Mouse (Mus musculus) C2C12 (cell line): ENCODE data around the gene Ppp1r2. TPM values are rescaled to one million over a fixed set of nuclear protein-coding genes. Genes with fewer than 3 reads are reported as not detected.

ENCODE experiments used
- H3K27me3 ChIP-seq: one replicate; pipeline ENCODE4 v1.6.1; 2011; ENCODE audit not compliant: control insufficient read depth, insufficient read depth, insufficient read length
- H3K36me3 ChIP-seq: one replicate; pipeline ENCODE4 v1.6.1; 2011; ENCODE audit not compliant: control insufficient read depth, insufficient read depth
- H3K4me3 ChIP-seq: one replicate; pipeline ENCODE4 v1.5.1; 2011; ENCODE audit warnings: mild to moderate bottlenecking, control low read depth; ENCODE audit not compliant: poor library complexity, insufficient read depth, severe bottlenecking
- H3K79me2 ChIP-seq: one replicate; pipeline ENCODE4 v1.6.1; 2011; ENCODE audit not compliant: control insufficient read depth, insufficient read depth
- H3K79me3 ChIP-seq: one replicate; pipeline ENCODE4 v1.6.1; 2011; ENCODE audit warnings: low read depth, control low read depth
- H3ac ChIP-seq: one replicate; pipeline ENCODE3; 2011; ENCODE audit warnings: low read depth; ENCODE audit not compliant: control insufficient read depth, insufficient read length
- CEBPB ChIP-seq: IDR thresholded peaks from one replicate; pipeline ENCODE4 v1.6.1; 2011; ENCODE audit warnings: low read depth, mild to moderate bottlenecking, control low read depth, moderate library complexity
- CTCF ChIP-seq: IDR thresholded peaks from one replicate; pipeline ENCODE4 v1.5.1; 2011; ENCODE audit not compliant: control insufficient read depth, insufficient read depth, insufficient read length
- FOSL1 ChIP-seq: IDR thresholded peaks from one replicate; pipeline ENCODE4 v1.8.0; 2011; ENCODE audit warnings: mild to moderate bottlenecking, low read length; ENCODE audit not compliant: poor library complexity, insufficient read depth, severe bottlenecking
- MAX ChIP-seq: IDR thresholded peaks from one replicate; pipeline ENCODE4 v1.6.1; 2011; ENCODE audit warnings: mild to moderate bottlenecking, control low read depth
- MYOD1 ChIP-seq: IDR thresholded peaks from one replicate; pipeline ENCODE4 v1.6.1; 2011; ENCODE audit warnings: low read depth; ENCODE audit not compliant: control insufficient read depth, insufficient read length
- MYOG ChIP-seq: IDR thresholded peaks from one replicate; pipeline ENCODE4 v1.6.1; 2011; ENCODE audit not compliant: control insufficient read depth, insufficient read length; ENCODE audit errors: extremely low read depth
- USF1 ChIP-seq: IDR thresholded peaks from one replicate; pipeline ENCODE4 v1.6.1; 2011; ENCODE audit warnings: low read depth, mild to moderate bottlenecking, control low read depth, moderate library complexity
- polyA plus RNA-seq: library from polyadenylated mRNA; unstranded; fragments of >200 nt; fragmentation: generic; extraction: Trizol; gene quantifications from one replicate; pipeline ENCODE4 v1.2.1, GENCODE M21; 2012; ENCODE audit warnings: missing spikeins

Gene Ppp1r2
- polyA plus RNA-seq, 1 experiment: 39.9 TPM

GRCm38 (mm10) chr16:31234808-31235456 is 40.1 kb downstream of the Ppp1r2 start:
- Histone ChIP-seq H3K27me3 (no peaks in the 10 kb centered on the region), H3K79me2 (no peaks in the 10 kb centered on the region), H3K36me3 (no peaks in the 10 kb centered on the region), H3ac (no peak overlapping the region), H3K4me3 (no peak overlapping the region), H3K79me3 (no peaks in the 10 kb centered on the region)
- TF ChIP-seq MAX (no peak), MYOD1 (no peak), USF1 (no peak), CEBPB (no peak), CTCF (no peak), FOSL1 (no peak), MYOG (no peak)

GRCm38 (mm10) chr16:31234356-31234755 is 40.7 kb downstream of the Ppp1r2 start:
- Histone ChIP-seq H3ac (no peak overlapping the region), H3K79me3 (no peaks in the 10 kb centered on the region), H3K36me3 (no peaks in the 10 kb centered on the region), H3K27me3 (no peaks in the 10 kb centered on the region), H3K79me2 (no peaks in the 10 kb centered on the region), H3K4me3 (no peak overlapping the region)
- no peak for TF ChIP-seq USF1
- TF ChIP-seq MAX: no peak
- TF ChIP-seq CEBPB: no peak
- TF ChIP-seq FOSL1: no peak
- no peak for TF ChIP-seq CTCF
- TF ChIP-seq MYOD1: no peak
- no peak for TF ChIP-seq MYOG

GRCm38 (mm10) chr16:31233541-31234339 is 41.3 kb downstream of the Ppp1r2 start:
- Histone ChIP-seq H3K36me3 (no peaks in the 10 kb centered on the region), H3K27me3 (no peaks in the 10 kb centered on the region), H3ac (no peak overlapping the region), H3K79me3 (no peaks in the 10 kb centered on the region), H3K79me2 (no peaks in the 10 kb centered on the region), H3K4me3 (no peak overlapping the region)
- TF ChIP-seq USF1 (peak; percentile 98), MYOG (no peak), CEBPB (peak; percentile 77), CTCF (no peak), FOSL1 (peak; percentile 18), MAX (peak; percentile 97)

- TF ChIP-seq MAX: no peak
- TF ChIP-seq MYOD1: peak; percentile 42
- no peak for TF ChIP-seq MYOG
- TF ChIP-seq CEBPB: no peak
- TF ChIP-seq CTCF: no peak
- no peak for TF ChIP-seq FOSL1
- no peak for TF ChIP-seq USF1
- H3K4me3 ChIP-seq: no peak overlapping the region
These were observed 41.9 kb downstream of the Ppp1r2 start for GRCm38 (mm10) chr16:31233167-31233498.

GRCm38 (mm10) chr16:31232491-31233166 is 42.4 kb downstream of the Ppp1r2 start:
- Histone ChIP-seq H3K4me3 (no peak overlapping the region), H3K36me3 (no peaks in the 10 kb centered on the region), H3K79me3 (no peaks in the 10 kb centered on the region), H3K27me3 (no peaks in the 10 kb centered on the region), H3K79me2 (no peaks in the 10 kb centered on the region), H3ac (no peak overlapping the region)
- TF ChIP-seq MYOD1: no peak
- no peak for TF ChIP-seq CTCF
- no peak for TF ChIP-seq CEBPB
- no peak for TF ChIP-seq FOSL1
- TF ChIP-seq MYOG: no peak
- no peak for TF ChIP-seq MAX
- TF ChIP-seq USF1: no peak

More at GRCm38 (mm10) chr16:31233167-31233498, 41.9 kb downstream of the Ppp1r2 start:
- Histone ChIP-seq H3K79me3 (no peaks in the 10 kb centered on the region), H3K79me2 (no peaks in the 10 kb centered on the region), H3ac (no peak overlapping the region), H3K27me3 (no peaks in the 10 kb centered on the region), H3K36me3 (no peaks in the 10 kb centered on the region)
